Mouse (Mus musculus) liver, embryonic 15.5 days (tissue): Measurements from ENCODE around the gene Lrig2. TPM values are rescaled to one million over a fixed set of nuclear protein-coding genes. Genes with fewer than 3 reads are reported as not detected.

Experiments used
- ATAC-seq: fragments of 200-750 bp; cut with Nextera tagmentation; 2 replicates; pipeline ENCODE4 v1.8.0; 2017; ENCODE audit warnings: moderate number of reproducible peaks, mild to moderate bottlenecking, moderate library complexity; ENCODE audit not compliant: insufficient read depth
- H3K27ac ChIP-seq: fragments of 300-500 bp; sonication (generic); replicated peaks from 2 replicates; pipeline ENCODE4 v1.5.1; 2015; ENCODE audit warnings: mild to moderate bottlenecking, inconsistent platforms
- H3K27me3 ChIP-seq: fragments of 300-500 bp; sonication (generic); 2 replicates; pipeline ENCODE4 v1.6.1; 2015; ENCODE audit warnings: mild to moderate bottlenecking, inconsistent platforms
- H3K36me3 ChIP-seq: fragments of 300-500 bp; sonication (generic); replicated peaks from 2 replicates; pipeline ENCODE4 v1.6.1; 2015; ENCODE audit warnings: moderate library complexity, mild to moderate bottlenecking, inconsistent platforms
- H3K4me1 ChIP-seq: fragments of 300-500 bp; sonication (generic); replicated peaks from 2 replicates; pipeline ENCODE4 v1.6.1; 2015; ENCODE audit warnings: inconsistent platforms
- H3K4me2 ChIP-seq: fragments of 300-500 bp; sonication (generic); 2 replicates; pipeline ENCODE4 v1.6.1; 2015; ENCODE audit warnings: moderate library complexity, mild to moderate bottlenecking, inconsistent platforms
- H3K4me3 ChIP-seq: fragments of 300-500 bp; sonication (generic); replicated peaks from 2 replicates; pipeline ENCODE4 v1.5.1; 2015; ENCODE audit warnings: mild to moderate bottlenecking, inconsistent platforms
- H3K9ac ChIP-seq: fragments of 300-500 bp; sonication (generic); 2 replicates; pipeline ENCODE4 v1.6.1; 2015; ENCODE audit warnings: moderate library complexity, mild to moderate bottlenecking, inconsistent platforms
- H3K9me3 ChIP-seq: fragments of 300-500 bp; sonication (generic); replicated peaks from 2 replicates; pipeline ENCODE4 v1.6.1; 2016; ENCODE audit warnings: inconsistent platforms
- WGBS: fragments of 180-500 bp; shearing (Covaris S2); methylation state at CpG from one replicate; pipeline ENCODE4 v1.1.7; 2015; ENCODE audit warnings: mixed read lengths; ENCODE audit not compliant: insufficient replicate concordance; 5-methylcytosine and 5-hydroxymethylcytosine counted together
- polyA plus RNA-seq: library from polyadenylated mRNA; unstranded; fragments of >200 nt; fragmentation: Nextera tagmentation; extraction: Ambion mirVana; gene quantifications from 2 replicates; pipeline ENCODE4 v1.2.1, GENCODE M21; 2015

Lrig2 gene
- polyA plus RNA-seq, 1 experiment from 2014 or later, result 3.7 TPM

DNA sequence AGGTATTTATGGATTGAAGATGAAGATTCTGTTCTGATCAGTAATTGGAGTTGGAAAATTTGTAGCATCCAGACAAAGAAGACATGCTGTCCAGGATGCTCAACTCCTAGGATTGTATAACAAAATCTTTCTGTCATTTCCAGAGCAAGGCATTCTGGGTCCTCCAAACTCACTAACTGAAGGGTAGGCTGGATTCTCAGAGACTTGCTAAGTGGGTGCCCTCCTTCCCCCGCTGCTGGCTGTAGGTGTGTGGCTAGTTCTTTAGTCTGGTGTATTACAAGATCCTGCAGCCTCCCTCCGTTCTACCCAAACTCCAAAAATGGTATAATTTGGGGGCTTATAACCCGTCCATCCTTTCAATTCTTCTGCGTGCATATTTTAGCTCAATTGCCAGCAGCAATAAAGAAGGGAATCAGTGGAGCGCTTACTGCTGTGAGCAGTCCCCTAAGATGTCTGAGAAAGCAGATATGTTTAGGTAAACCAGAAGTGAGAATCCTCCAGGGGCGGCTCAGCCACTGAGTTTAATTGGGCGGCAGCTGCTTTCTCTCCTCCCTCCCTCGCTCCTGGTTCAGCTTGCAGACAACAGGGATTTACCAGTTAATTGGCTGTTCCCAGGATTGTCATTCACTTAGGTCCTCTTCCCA is 162.4 kb downstream of the Lrig2 start:
- Histone ChIP-seq H3K27ac (no peak overlapping the region), H3K9ac (no peak overlapping the region), H3K4me2 (no peak overlapping the region), H3K9me3 (no peaks in the 10 kb centered on the region), H3K36me3 (no peaks in the 10 kb centered on the region), H3K4me3 (no peak overlapping the region), H3K4me1 (no peaks in the 10 kb centered on the region), H3K27me3 (no peaks in the 10 kb centered on the region)
- 63% methylated on average over 8 of the region's 8 CpGs for WGBS
- ATAC-seq, result no peak

Other genes starting within 250 kb of the Lrig2 start
- gene Slc16a1, start 126.8 kb upstream of the Lrig2 start, polyA plus RNA-seq, result 86.3 and 95.2 TPM in 2 replicates